Mouse (Mus musculus) subcutaneous adipose tissue, adult 2 months (tissue): ENCODE measurements around the gene Kctd5. TPM values are rescaled to one million over a fixed set of nuclear protein-coding genes. Genes with fewer than 3 reads are reported as not detected.

ENCODE experiments used
- polyA plus RNA-seq: library from polyadenylated mRNA; depleted of rRNA; stranded (reverse); fragments of >200 nt; gene quantifications from 2 replicates; pipeline ENCODE4 v1.2.3, GENCODE M21; 2012; ENCODE audit warnings: low replicate concordance; rRNA removed

Kctd5 gene
- 17.6 and 36.4 TPM in 2 replicates for polyA plus RNA-seq

GRCm38 (mm10) chr17:24072919-24073696, at the start of gene Kctd5:
TSS of gene Kctd5 (minus strand) at chr17:24073485.

GRCm38 (mm10) chr17:24037844-24038243, 35.4 kb downstream of the Kctd5 start, which contains the start of gene Prss27:
TSS of gene Prss27 (plus strand) at chr17:24038144.

GRCm38 (mm10) chr17:23997901-23998300, 75.4 kb downstream of the Kctd5 start, which contains the start of gene Prss22:
TSS of gene Prss22 (minus strand) at chr17:23998100.

Other genes starting within 250 kb of the Kctd5 start
- gene Elob, start 244.3 kb downstream of the Kctd5 start, polyA plus RNA-seq: 589 and 702 TPM in 2 replicates
- gene Prss33, start 237.4 kb downstream of the Kctd5 start, polyA plus RNA-seq: 0.09 and 0.33 TPM in 2 replicates
- not detected in 2 replicates for gene Prss32, start 229.6 kb downstream of the Kctd5 start, polyA plus RNA-seq
- 0.32 and 0.64 TPM in 2 replicates for gene Prss41, start 229.3 kb downstream of the Kctd5 start, polyA plus RNA-seq
- gene Prss21, start 205.4 kb downstream of the Kctd5 start, polyA plus RNA-seq: 0.09 TPM in 1 of 2 replicates, not detected in the other
- gene Dcpp1, start 192.6 kb downstream of the Kctd5 start, polyA plus RNA-seq: not detected in 2 replicates
- gene Dcpp2, start 192.6 kb downstream of the Kctd5 start, polyA plus RNA-seq: not detected in 2 replicates
- not detected in 2 replicates for gene Dcpp3, start 156.0 kb downstream of the Kctd5 start, polyA plus RNA-seq
- gene Sbp, start 131.8 kb downstream of the Kctd5 start, polyA plus RNA-seq: not detected in 2 replicates
- gene Sbpl, start 118.2 kb downstream of the Kctd5 start, polyA plus RNA-seq: not detected in 2 replicates
- 0.37 and 1.5 TPM in 2 replicates for gene Prss30, start 92.9 kb downstream of the Kctd5 start, polyA plus RNA-seq
- gene Prss22, start 75.4 kb downstream of the Kctd5 start, polyA plus RNA-seq: 1.0 TPM in 1 of 2 replicates, not detected in the other
- 2.3 and 9.7 TPM in 2 replicates for gene Prss27, start 35.3 kb downstream of the Kctd5 start, polyA plus RNA-seq
- gene Pdpk1, start 77.4 kb upstream of the Kctd5 start, polyA plus RNA-seq: 22.3 and 23.3 TPM in 2 replicates
- gene Amdhd2, start 90.3 kb upstream of the Kctd5 start, polyA plus RNA-seq: 43.6 and 56.5 TPM in 2 replicates
- gene Atp6v0c, start 96.2 kb upstream of the Kctd5 start, polyA plus RNA-seq: 819 and 932 TPM in 2 replicates
- 18.9 and 36.2 TPM in 2 replicates for gene Tbc1d24, start 132.1 kb upstream of the Kctd5 start, polyA plus RNA-seq
- gene Ntn3, start 136.0 kb upstream of the Kctd5 start, polyA plus RNA-seq: 7.1 and 13.6 TPM in 2 replicates
- gene Tedc2, start 147.4 kb upstream of the Kctd5 start, polyA plus RNA-seq: 8.0 and 12.3 TPM in 2 replicates
- gene Ccnf, start 178.0 kb upstream of the Kctd5 start, polyA plus RNA-seq: 1.4 and 8.8 TPM in 2 replicates